27 mouse cellular contexts compared by ENCODE assay signal in the genomic region with DNA sequence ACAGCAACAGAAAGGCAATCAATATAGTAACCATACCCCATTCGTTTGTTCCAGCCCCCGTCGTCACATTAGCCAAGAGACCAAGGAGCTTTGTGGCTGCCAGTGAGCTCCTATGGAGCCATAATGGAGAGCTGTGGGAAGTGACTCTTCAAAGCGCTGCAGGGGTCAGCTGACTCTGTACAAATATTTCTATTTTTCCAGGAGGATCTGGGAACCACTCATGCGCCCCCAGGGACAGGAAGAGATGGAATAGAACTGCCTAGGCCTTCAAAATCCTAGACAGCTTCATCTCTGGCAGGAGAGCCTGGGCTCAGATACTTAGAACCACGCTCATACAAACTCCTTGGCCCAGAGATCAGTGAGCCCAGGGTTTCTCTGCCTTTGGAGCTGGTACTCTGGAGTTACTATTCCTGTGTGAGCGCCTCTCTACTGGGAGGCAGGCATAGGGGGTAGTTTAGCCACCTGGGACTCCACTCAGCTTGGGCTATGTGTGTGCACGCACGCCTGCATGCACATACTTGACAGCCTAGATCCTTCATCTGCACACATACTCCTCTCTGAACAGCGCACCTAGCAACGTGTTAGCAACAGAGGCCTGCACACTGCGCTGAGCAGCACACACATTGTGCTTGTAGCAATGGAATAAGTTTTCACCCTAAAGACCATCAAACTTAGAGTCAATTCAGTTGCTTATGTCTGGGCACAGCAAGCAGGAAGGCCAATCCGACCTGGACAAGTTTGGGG. TPM values are rescaled to one million over a fixed set of nuclear protein-coding genes. Genes with fewer than 3 reads are reported as not detected.
"Had no signal": no experiment of that assay in that cellular context is flagged by ENCODE, and none has a peak within 500 bp of the region (broad histone marks: within the 10 kb centered on the region; RNA-seq: fewer than 3 reads in every experiment).

No protein-coding gene starts in this region.

- H3K27ac ChIP-seq: liver, embryonic 13.5 days; midbrain, embryonic 12.5 days; midbrain, embryonic 15.5 days; neural tube, embryonic 12.5 days; stomach, postnatal 0 days had no signal

- H3K4me3 ChIP-seq: liver, embryonic 13.5 days; midbrain, embryonic 12.5 days; midbrain, embryonic 15.5 days; neural tube, embryonic 12.5 days had no signal

- H3K36me3 ChIP-seq: liver, embryonic 13.5 days; midbrain, embryonic 12.5 days; midbrain, embryonic 15.5 days had no signal

- H3K4me1 ChIP-seq: liver, embryonic 13.5 days; midbrain, embryonic 12.5 days; midbrain, embryonic 15.5 days had no signal

- DNase-seq: kidney, adult 2 months; kidney, postnatal 25 days; liver, embryonic 13.5 days; lung, adult 2 months; lung, postnatal 14 days; lung, postnatal 4 days; thymus, adult 2 months; thymus, postnatal 14 days; thymus, postnatal 4 days had no signal

- H3K4me2 ChIP-seq: liver, embryonic 13.5 days; midbrain, embryonic 12.5 days; midbrain, embryonic 15.5 days; neural tube, embryonic 12.5 days had no signal

- ATAC-seq: midbrain, embryonic 15.5 days had no signal

- H3K9ac ChIP-seq: liver, embryonic 13.5 days; midbrain, embryonic 12.5 days; midbrain, embryonic 15.5 days; neural tube, embryonic 12.5 days had no signal

- H3K9me3 ChIP-seq: liver, embryonic 13.5 days; midbrain, embryonic 12.5 days; midbrain, embryonic 15.5 days; neural tube, embryonic 12.5 days had no signal

- H3K27me3 ChIP-seq: liver, embryonic 13.5 days; midbrain, embryonic 12.5 days; midbrain, embryonic 15.5 days; neural tube, embryonic 12.5 days had no signal

RNA-seq across cellular contexts. Expression of gene 1700019N19Rik, which starts 21.1 kb away (rescaled TPM):
- total RNA-seq: left cerebral cortex, postnatal 10 days; liver, adult 2 months; megakaryocyte progenitor cell, adult 5-6 weeks; megakaryocyte-erythroid progenitor cell, adult 5-6 weeks had no signal
- polyA plus RNA-seq: kidney, embryonic 14.5 days; kidney, postnatal 0 days; large intestine, adult 2 months; limb, embryonic 11.5 days; limb, embryonic 14.5 days; liver, adult 2 months; liver, embryonic 16.5 days; lung, adult 2 months; lung, embryonic 16.5 days; midbrain, embryonic 12.5 days; midbrain, embryonic 15.5 days; neural tube, embryonic 12.5 days; small intestine, adult 2 months; stomach, embryonic 14.5 days had no signal

RNA-seq across cellular contexts. Expression of gene Pnliprp2, which starts 55.8 kb away (rescaled TPM):
- total RNA-seq: layer of hippocampus, postnatal 14 days; left cerebral cortex, postnatal 10 days; megakaryocyte progenitor cell, adult 5-6 weeks; megakaryocyte-erythroid progenitor cell, adult 5-6 weeks had no signal
- polyA plus RNA-seq: kidney, adult 2 months; liver, adult 2 months; lung, adult 2 months; midbrain, embryonic 12.5 days; midbrain, embryonic 15.5 days; neural tube, embryonic 12.5 days; thymus, adult 2 months had no signal
